Mouse (Mus musculus): ENCODE data around the gene Ube2m. TPM values are rescaled to one million over a fixed set of nuclear protein-coding genes. Genes with fewer than 3 reads are reported as not detected.

The Ube2m gene
- total and polyA plus RNA-seq, 3 experiments = 134 to 272 (median 244) TPM

- peaks cover 25 to 29% of the 10 kb centered on the region in 2 experiments for H3K36me3 ChIP-seq (replicated peaks in 1 of 2; ENCODE audit: control insufficient read depth in 1 of 2, insufficient read depth in 1 of 2, low read length in 1 of 2)
- peaks cover 9% of the 10 kb centered on the region for H3K27me3 ChIP-seq (replicated peaks)
- TF ChIP-seq RAD21 (IDR thresholded peaks at IDR 0.05; ENCODE audit: low read depth, low read length) (no peak; the same call in 1 of the 2 replicates), CTCF (conservative IDR thresholded peaks at IDR 0.05 in 1 of 2, IDR thresholded peaks at IDR 0.05 in 1 of 2; ENCODE audit: low read depth in 2 of 2, low read length in 2 of 2) (peak in 1 of 2 experiments; percentile 48; a peak in 2 of 4 replicates), EP300 (IDR thresholded peaks at IDR 0.05; ENCODE audit: low read length) (no peak), MXI1 (IDR thresholded peaks at IDR 0.05; ENCODE audit: low read depth, low read length) (no peak), POLR2AphosphoS2 (IDR thresholded peaks at IDR 0.05; ENCODE audit: low read depth, low read length) (0 out of 2 replicates have a peak, but pooled peaks have one; percentile 0), CHD1 (IDR thresholded peaks at IDR 0.05; ENCODE audit: low read depth, low read length) (no peak), ZKSCAN1 (IDR thresholded peaks at IDR 0.05; ENCODE audit: borderline replicate concordance, low read depth, low read length) (no peak), JUND (conservative IDR thresholded peaks at IDR 0.05; ENCODE audit: low read depth, low read length) (no peak), MAX (IDR thresholded peaks at IDR 0.05; ENCODE audit: low read length) (no peak), USF2 (conservative IDR thresholded peaks at IDR 0.05; ENCODE audit: low read depth, low read length) (no peak), SMC3 (IDR thresholded peaks at IDR 0.05; ENCODE audit: low read depth, low read length) (no peak; the same call in none of the 2 replicates), HCFC1 (IDR thresholded peaks at IDR 0.05; ENCODE audit: low read depth, low read length) (no peak), NELFE (IDR thresholded peaks at IDR 0.05; ENCODE audit: low read depth, low read length) (no peak), BHLHE40 (IDR thresholded peaks at IDR 0.05; ENCODE audit: low read depth, low read length) (no peak), TCF12 (IDR thresholded peaks at IDR 0.05; ENCODE audit: low read depth, low read length) (no peak; the same call in none of the 2 replicates), ZC3H11A (IDR thresholded peaks at IDR 0.05; ENCODE audit: low read depth, low read length) (no peak), MAFK (IDR thresholded peaks at IDR 0.05; ENCODE audit: insufficient replicate concordance, low read length) (no peak), TBP (conservative IDR thresholded peaks at IDR 0.05; ENCODE audit: low read depth, low read length) (no peak; the same call in 1 of the 2 replicates), CHD2 (IDR thresholded peaks at IDR 0.05; ENCODE audit: low read length) (no peak), ZNF384 (IDR thresholded peaks at IDR 0.05; ENCODE audit: low read depth, low read length) (peak; percentile 81), MEF2A (IDR thresholded peaks at IDR 0.05; ENCODE audit: borderline replicate concordance, low read depth, low read length) (no peak), POLR2A (IDR thresholded peaks at IDR 0.05; ENCODE audit: low read depth, low read length) (0 out of 2 replicates have a peak, but pooled peaks have one; percentile 2), MAZ (IDR thresholded peaks at IDR 0.05; ENCODE audit: low read depth, low read length) (no peak)
- H3K9me3 ChIP-seq (replicated peaks; ENCODE audit: low read length) = no peaks in the 10 kb centered on the region
- H3K27ac ChIP-seq (ENCODE audit: insufficient read depth, low read depth) = peak within 1 kb of the TSS; percentile 89
- in situ Hi-C loops (cut with MboI; ENCODE audit: low pct_ligation_motif_present, low pct_unique_long_range_greater_than_20kb, low sequenced_read_pairs) (loop anchor here (25.0 kb wide), 1 partner anchor 523 kb away; the partner anchor contains the start of gene Zfp606), dilution Hi-C loops (cut with MboI; ENCODE audit: extremely low pct_ligation_motif_present, extremely low pct_unique_long_range_greater_than_20kb, low sequenced_read_pairs) (no loop called here)
- H3K9ac ChIP-seq (ENCODE audit: insufficient read depth, low read depth) = peak within 1 kb of the TSS; percentile 94
- 0 out of 2 replicates have a peak, but pooled peaks cover 3% of the 10 kb centered on the region for H3K79me2 ChIP-seq (replicated peaks; ENCODE audit: control insufficient read depth, extremely low read depth, insufficient read depth, poor library complexity, severe bottlenecking)
- DNase-seq (ENCODE audit: extremely low read depth) = no peak
- H3K4me2 ChIP-seq (ENCODE audit: insufficient read depth, low read depth, poor library complexity, severe bottlenecking) = peak within 1 kb of the TSS; percentile 70
- peak within 1 kb of the TSS; percentile 84 to 95 (median 84) for H3K4me3 ChIP-seq (replicated peaks in 1 of 3; ENCODE audit: low read depth in 2 of 3, low read length in 2 of 3, poor library complexity in 1 of 3)
- peaks cover 8 to 14% of the 10 kb centered on the region in 2 experiments; a peak in 2 of 4 replicates for H3K4me1 ChIP-seq (ENCODE audit: control insufficient read depth in 1 of 2, insufficient read depth in 2 of 2)
These were observed 27.8 kb downstream of the Ube2m start, which contains the start of gene Zbtb45 for GRCm38 (mm10) chr7:13010005-13010908. TSS of gene Zbtb45 (minus strand) at chr7:13010034.

Measured in CH12.LX (cell line).